Mouse (Mus musculus) liver, embryonic 14.5 days (tissue): ENCODE data around the gene Dock2. TPM values are rescaled to one million over a fixed set of nuclear protein-coding genes. Genes with fewer than 3 reads are reported as not detected.

ENCODE experiments used
- ATAC-seq: fragments of 200-750 bp; cut with Nextera tagmentation; 2 replicates; pipeline ENCODE4 v1.8.0; 2017; ENCODE audit warnings: moderate number of reproducible peaks, mild to moderate bottlenecking, moderate library complexity; ENCODE audit not compliant: insufficient read depth
- DNase-seq, 3 experiments: peaks; one replicate each; pipeline ENCODE4 v3.0.0-alpha.2; 2012 to 2013; ENCODE audit warnings: low read depth in 3 of 3, low spot score in 3 of 3
- H3K27ac ChIP-seq: fragments of 300-500 bp; sonication (generic); 2 replicates; pipeline ENCODE4 v1.5.1; 2014; ENCODE audit warnings: moderate library complexity, mild to moderate bottlenecking, control low read depth, inconsistent platforms
- H3K27me3 ChIP-seq: fragments of 300-500 bp; sonication (generic); 2 replicates; pipeline ENCODE4 v1.6.1; 2014; ENCODE audit warnings: mild to moderate bottlenecking, low read length, moderate library complexity; ENCODE audit not compliant: control insufficient read depth, insufficient read depth
- H3K36me3 ChIP-seq: fragments of 300-500 bp; sonication (generic); replicated peaks from 2 replicates; pipeline ENCODE4 v1.6.1; 2014; ENCODE audit warnings: low read depth; ENCODE audit not compliant: control insufficient read depth, insufficient read depth
- H3K4me1 ChIP-seq, 2 experiments: fragments of 200-500 bp in 1 of 2; fragments of 300-500 bp in 1 of 2; sonication (generic) in 1 of 2; replicated peaks; 2 replicates each; pipeline ENCODE4 v1.6.1; 2012 to 2014; ENCODE audit warnings: antibody characterized with exemption in 1 of 2, inconsistent platforms in 1 of 2, low read length in 1 of 2; ENCODE audit not compliant: control insufficient read depth in 2 of 2, insufficient read depth in 2 of 2
- H3K4me2 ChIP-seq: fragments of 300-500 bp; sonication (generic); 2 replicates; pipeline ENCODE4 v1.6.1; 2014; ENCODE audit warnings: low read depth, mild to moderate bottlenecking, control low read depth, moderate library complexity
- H3K4me3 ChIP-seq, 2 experiments: fragments of 200-500 bp in 1 of 2; fragments of 300-500 bp in 1 of 2; sonication (generic) in 1 of 2; 2 replicates each; pipeline ENCODE4 v1.5.1; 2012 to 2014; ENCODE audit warnings: low read depth in 2 of 2, low read length in 2 of 2, mild to moderate bottlenecking in 2 of 2, control low read depth in 1 of 2, inconsistent platforms in 1 of 2, moderate library complexity in 1 of 2; ENCODE audit not compliant: insufficient read depth in 1 of 2
- H3K9ac ChIP-seq: fragments of 300-500 bp; sonication (generic); replicated peaks from 2 replicates; pipeline ENCODE4 v1.6.1; 2014; ENCODE audit warnings: mild to moderate bottlenecking, control low read depth, moderate library complexity
- H3K9me3 ChIP-seq: fragments of 300-500 bp; sonication (generic); 2 replicates; pipeline ENCODE4 v1.6.1; 2016; ENCODE audit warnings: low read length, mixed read lengths; ENCODE audit not compliant: control insufficient read depth
- CTCF ChIP-seq: IDR thresholded peaks from 2 replicates; pipeline ENCODE4 v1.5.1; 2016; ENCODE audit warnings: antibody characterized with exemption, low read depth, control low read depth
- EP300 ChIP-seq: IDR thresholded peaks from 2 replicates; pipeline ENCODE4 v1.6.1; 2016; ENCODE audit warnings: antibody characterized with exemption, low read depth
- WGBS: fragments of 180-500 bp; shearing (Covaris S2); extraction: QIAGEN DNeasy Blood & Tissue Kit; methylation state at CpG from one replicate; pipeline ENCODE4 v1.1.7; 2014; ENCODE audit not compliant: insufficient replicate concordance; 5-methylcytosine and 5-hydroxymethylcytosine counted together
- polyA plus RNA-seq, 2 experiments: library from polyadenylated mRNA; depleted of rRNA in 1 of 2; stranded (reverse) in 1 of 2; unstranded in 1 of 2; fragments of >200 nt; fragmentation: Nextera tagmentation in 1 of 2; extraction: Ambion mirVana in 1 of 2; gene quantifications; 2 replicates each; pipeline versions ENCODE4 v1.2.1 to v1.2.3; 2012 to 2014

Gene Dock2
- polyA plus RNA-seq, 2 experiments = 2.1 to 2.6 TPM

DNA sequence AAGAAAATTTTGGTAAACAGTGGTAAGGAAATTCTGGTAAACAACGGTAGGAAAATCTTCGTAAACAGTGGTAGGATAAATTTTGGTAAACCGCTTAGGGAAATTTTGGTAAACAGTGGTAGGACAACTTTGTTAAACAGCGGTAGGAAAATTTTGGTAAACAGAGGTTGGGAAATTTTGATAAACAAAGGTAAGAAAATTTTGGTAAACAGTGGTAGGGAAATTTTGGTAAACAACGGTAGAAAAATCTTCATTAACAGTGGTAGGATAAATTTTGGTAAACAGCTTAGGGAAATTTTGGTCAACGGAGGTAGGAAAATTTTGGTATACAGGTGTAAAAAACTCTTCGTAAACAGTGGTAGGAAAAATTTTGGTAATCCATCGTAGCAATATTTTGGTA is 101.9 kb downstream of the Dock2 start:
- H3K27ac ChIP-seq = no peak overlapping the region
- ATAC-seq = no peak
- peaks cover 6% of the 10 kb centered on the region for H3K9me3 ChIP-seq
- H3K27me3 ChIP-seq = no peaks in the 10 kb centered on the region
- TF ChIP-seq CTCF = no peak
- TF ChIP-seq EP300 = no peak
- H3K4me3 ChIP-seq = no peak overlapping the region
- H3K4me1 ChIP-seq = no peaks in the 10 kb centered on the region
- peak; percentile 24 to 49 (median 38) for DNase-seq
- no peaks in the 10 kb centered on the region for H3K36me3 ChIP-seq
- no peak overlapping the region for H3K9ac ChIP-seq
- 45% methylated on average over 8 of the region's 8 CpGs for WGBS
- no peak overlapping the region for H3K4me2 ChIP-seq

GRCm38 (mm10) chr11:34544631-34545030 is 239.1 kb downstream of the Dock2 start:
- ATAC-seq = no peak

DNA sequence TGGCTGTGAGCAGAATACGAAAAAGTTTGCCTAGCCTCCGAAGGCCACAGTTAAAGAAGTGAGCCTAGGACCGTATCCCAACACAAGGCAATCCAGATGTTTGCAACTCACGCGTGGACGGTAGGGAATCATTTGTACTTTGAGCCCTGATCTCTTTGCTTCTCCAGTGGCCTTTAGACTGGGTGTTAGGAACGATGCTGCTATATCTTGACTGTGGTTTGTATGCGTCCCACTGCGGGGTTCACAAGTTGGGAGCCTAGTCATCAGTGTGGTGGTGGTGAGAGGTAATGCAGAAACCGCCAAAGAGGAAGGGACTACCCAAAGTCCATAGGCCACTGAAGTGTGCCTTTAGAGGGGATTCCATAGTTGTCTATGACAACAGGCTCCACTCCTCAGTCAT is 251.6 kb downstream of the Dock2 start:
- no peak for TF ChIP-seq CTCF
- no peak for TF ChIP-seq EP300
- Histone ChIP-seq H3K27ac (no peak overlapping the region), H3K36me3 (no peaks in the 10 kb centered on the region), H3K9ac (no peak overlapping the region), H3K9me3 (no peaks in the 10 kb centered on the region), H3K4me3 (no peak overlapping the region), H3K4me2 (no peak overlapping the region), H3K27me3 (no peaks in the 10 kb centered on the region), H3K4me1 (peaks cover 0 to 8% of the 10 kb centered on the region in 2 experiments; a peak in 2 of 4 replicates)
- ATAC-seq = no peak
- no peak for DNase-seq
- 72% methylated on average over 10 of the region's 10 CpGs for WGBS

More at GRCm38 (mm10) chr11:34544631-34545030, 239.1 kb downstream of the Dock2 start:
- H3K9me3 ChIP-seq = peaks cover 8% of the 10 kb centered on the region
- H3K27ac ChIP-seq = no peak overlapping the region
- WGBS = 70% methylated on average over 7 of the region's 7 CpGs
- H3K4me1 ChIP-seq = no peaks in the 10 kb centered on the region
- no peak overlapping the region for H3K4me2 ChIP-seq
- TF ChIP-seq CTCF = no peak
- no peak for TF ChIP-seq EP300
- peak in 1 of 3 experiments; percentile 15 for DNase-seq
- H3K4me3 ChIP-seq = no peak overlapping the region
- H3K9ac ChIP-seq = no peak overlapping the region
- H3K27me3 ChIP-seq = no peaks in the 10 kb centered on the region
- no peaks in the 10 kb centered on the region for H3K36me3 ChIP-seq

- Histone ChIP-seq H3K4me3 (no peak overlapping the region), H3K4me1 (peaks cover 0 to 16% of the 10 kb centered on the region in 2 experiments; a peak in 2 of 4 replicates), H3K27ac (no peak overlapping the region), H3K9me3 (no peaks in the 10 kb centered on the region), H3K4me2 (no peak overlapping the region), H3K9ac (no peak overlapping the region), H3K36me3 (no peaks in the 10 kb centered on the region), H3K27me3 (no peaks in the 10 kb centered on the region)
- WGBS = 48% methylated on average over 3 of the region's 3 CpGs
- no peak for TF ChIP-seq CTCF
- no peak for TF ChIP-seq EP300
- DNase-seq (no peak), ATAC-seq (no peak)
These were observed 252.7 kb downstream of the Dock2 start for GRCm38 (mm10) chr11:34530971-34531370.

GRCm38 (mm10) chr11:34528006-34528405 is 255.7 kb downstream of the Dock2 start:
- TF ChIP-seq EP300 (no peak), CTCF (no peak)
- DNase-seq (no peak), ATAC-seq (no peak)
- H3K27ac ChIP-seq = no peak overlapping the region
- H3K27me3 ChIP-seq = no peaks in the 10 kb centered on the region
- H3K36me3 ChIP-seq = no peaks in the 10 kb centered on the region
- H3K4me2 ChIP-seq = no peak overlapping the region
- no peak overlapping the region for H3K9ac ChIP-seq
- peaks cover 0 to 16% of the 10 kb centered on the region in 2 experiments; a peak in 2 of 4 replicates for H3K4me1 ChIP-seq
- no peak overlapping the region for H3K4me3 ChIP-seq
- no peaks in the 10 kb centered on the region for H3K9me3 ChIP-seq
- WGBS = 72% methylated on average over 4 of the region's 4 CpGs
